Mouse (Mus musculus) 416B (cell line): ENCODE measurements around the gene Cd300ld4.
"Not testable (repeated sequence)": the region's sequence is repeated elsewhere in the genome, so short reads cannot be mapped to it uniquely, and the experiment has no call there.

ENCODE experiments used
- DNase-seq: peaks from one replicate; pipeline ENCODE4 v3.0.0; 2011; ENCODE audit warnings: low read depth

Cd300ld4 gene

DNA sequence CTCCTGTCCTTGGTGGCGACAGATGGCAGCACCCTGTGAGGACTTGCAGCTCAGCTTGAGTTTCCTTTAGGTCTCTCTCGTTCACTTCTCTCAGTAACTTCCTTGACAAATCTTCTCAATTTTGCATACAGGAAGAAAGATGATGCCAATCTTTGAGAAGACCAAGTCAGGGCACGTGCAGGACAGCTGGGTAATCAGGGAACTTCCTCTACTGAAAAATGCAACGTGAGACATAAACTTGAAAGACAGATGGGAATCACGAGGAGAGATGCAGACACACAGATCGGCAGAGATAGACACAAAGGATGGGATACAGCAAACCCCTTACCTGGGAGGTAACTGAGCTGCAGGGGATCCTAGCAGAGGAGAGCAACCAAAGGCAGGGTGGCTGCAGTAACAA lies at the start of gene Cd300ld4:
Gene Cd300ld4 (minus strand): TSS at position 101 of the 400 bp plus-strand sequence.
- not testable (repeated sequence) for DNase-seq

DNA sequence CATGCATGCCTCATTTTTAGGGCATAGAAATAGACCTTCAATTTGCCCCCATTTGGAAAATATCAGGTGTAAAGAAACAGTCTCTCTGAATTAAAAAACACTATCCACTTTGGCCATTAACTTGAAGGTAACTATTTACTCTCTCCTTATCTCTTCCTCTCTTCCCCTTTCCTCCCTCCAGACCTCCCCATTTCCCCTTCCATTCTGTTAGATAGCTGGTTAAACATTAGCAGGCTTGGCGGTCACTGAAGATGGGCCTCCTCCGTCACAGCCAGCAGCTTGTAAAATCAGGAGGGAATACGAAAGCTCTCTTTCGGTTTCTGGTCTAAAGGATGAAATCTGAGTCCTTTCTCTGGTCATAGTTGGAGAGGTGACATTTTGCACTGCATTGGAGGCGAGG lies 49.0 kb upstream of the Cd300ld4 start:
- no peak for DNase-seq

DNA sequence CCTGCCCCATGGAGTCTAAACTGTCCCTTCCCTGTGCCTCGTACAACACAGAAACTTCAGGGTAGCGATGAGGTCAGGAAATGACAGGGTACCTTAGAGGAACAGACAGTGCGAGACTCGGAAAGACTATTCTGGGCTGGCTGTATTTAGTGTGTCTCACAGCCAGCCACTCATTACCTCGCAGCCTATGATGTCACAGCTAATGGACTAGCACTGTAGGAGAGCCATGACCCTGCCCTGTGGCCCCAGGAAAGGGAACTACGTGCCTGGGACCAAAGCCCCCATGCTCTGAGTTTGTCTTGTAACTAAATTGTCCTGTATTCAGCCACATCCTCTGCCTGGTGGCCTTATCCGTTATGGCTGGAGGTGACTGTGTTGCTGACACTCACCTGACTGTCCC lies 48.6 kb upstream of the Cd300ld4 start:
- DNase-seq, result peak; percentile 24

DNA sequence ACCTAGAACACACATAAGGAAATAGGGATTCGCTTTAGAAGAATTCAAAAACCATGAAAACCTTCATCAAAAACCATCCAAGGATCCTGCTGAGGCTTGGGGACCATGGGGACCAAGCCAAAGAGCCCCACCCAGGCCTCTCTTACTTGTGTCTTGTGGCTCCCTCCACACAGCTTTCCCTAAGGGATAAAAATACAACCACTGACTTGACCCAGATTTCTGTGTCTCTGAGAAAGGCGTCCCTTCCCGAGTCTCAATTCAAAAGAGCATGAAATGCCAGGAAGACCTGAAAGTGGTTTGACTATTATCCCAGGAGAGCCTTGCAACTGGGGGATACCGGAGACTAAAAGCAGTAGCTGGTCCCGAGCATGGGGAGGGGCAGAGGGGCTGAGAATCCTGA lies 46.2 kb upstream of the Cd300ld4 start:
- no peak for DNase-seq

DNA sequence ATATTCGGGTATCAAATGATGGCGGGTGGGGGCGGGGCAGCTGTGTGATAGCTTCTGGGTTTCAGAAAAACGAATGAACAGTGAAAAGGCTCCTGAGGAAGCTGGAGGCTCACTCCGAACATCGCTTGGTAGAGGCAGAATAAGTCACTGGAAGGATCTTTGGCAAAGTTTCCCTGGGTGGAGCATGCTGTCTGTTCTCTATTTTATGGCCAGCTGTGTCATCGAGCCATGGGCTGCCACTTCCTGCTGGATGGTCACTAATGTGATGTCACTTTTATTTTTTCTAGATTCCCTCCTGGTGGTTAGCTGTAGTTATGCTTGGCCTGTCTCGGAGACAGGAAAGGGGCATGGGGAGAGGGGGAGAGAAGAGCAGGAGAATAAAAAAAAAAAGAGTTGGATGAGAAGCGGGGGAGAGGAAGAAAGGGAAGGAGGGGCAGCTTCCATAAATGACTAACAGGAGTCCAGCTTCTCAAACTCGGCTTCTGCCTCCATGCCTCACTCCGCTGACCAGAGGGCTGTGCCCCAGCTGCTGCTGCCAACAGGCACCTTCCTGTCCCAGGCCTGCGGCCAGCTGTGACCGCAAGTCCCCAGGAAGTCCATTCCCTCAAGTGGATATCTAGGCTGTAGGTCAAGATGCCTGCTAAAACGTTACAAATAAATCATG lies 45.0 kb upstream of the Cd300ld4 start:
- DNase-seq, result peak; percentile 90

DNA sequence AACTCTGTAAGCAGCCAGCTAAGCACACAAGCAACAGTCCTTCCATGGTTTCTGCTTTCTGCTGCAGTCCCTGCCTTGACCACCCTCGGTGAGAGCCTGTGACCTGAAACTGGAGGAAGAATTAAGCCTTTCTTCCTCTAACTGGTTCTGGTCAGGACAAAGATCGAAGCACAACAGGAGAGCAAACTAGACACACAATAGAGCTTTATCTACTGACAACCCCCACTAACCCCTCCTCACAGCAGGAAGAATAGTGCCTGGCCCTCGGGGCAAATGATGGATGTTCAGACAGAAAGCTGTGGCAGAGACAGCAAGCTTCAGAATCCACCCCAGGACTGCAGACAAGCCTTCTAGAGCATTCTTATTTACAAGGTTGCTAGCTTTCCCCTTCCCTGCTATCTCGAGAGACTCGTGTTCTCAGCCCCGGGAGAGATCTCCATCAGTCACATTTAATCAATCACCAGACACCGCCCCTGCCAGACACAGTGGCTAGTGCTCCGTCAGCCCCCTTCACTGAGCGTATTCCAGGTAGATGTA lies 44.3 kb upstream of the Cd300ld4 start:
- no peak for DNase-seq

DNA sequence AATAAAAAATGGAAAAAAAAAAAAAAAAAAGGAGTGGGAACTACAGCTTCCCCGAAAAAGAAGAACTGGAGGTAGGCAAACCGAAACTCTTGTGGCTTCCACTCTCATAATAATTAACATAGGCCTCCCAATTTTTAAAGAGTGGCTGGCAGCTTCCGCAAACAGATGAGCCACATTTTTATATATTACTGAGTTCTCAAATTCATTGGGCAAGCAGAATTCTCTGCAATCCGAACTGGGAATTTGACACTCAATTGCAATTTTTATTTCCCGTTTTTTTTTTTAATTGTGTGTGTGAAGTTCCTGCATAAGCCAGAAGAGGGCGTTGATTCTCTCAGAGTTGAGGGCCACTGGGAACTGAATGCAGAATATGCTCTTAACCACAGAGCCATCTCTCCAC lies 40.0 kb upstream of the Cd300ld4 start:
- DNase-seq, result no peak

DNA sequence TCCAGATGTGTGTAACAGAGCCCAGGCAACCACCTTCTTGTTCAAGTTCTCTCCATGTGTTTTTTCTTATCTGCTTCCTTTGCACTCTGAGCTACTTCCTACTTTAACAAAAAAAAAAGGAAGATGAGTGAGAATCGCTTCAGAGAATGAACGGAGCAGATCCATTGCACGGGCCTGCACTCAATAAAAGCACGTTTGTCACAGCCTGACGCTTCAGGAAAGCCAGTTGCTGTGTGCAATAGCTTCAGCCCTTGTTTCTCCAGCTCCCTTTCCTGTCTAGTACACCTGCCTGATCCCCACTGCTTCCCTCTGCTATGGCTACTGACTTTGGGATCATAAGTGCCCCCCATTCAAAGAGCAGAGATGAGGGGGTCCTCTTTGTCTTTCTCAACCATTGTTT lies 35.3 kb upstream of the Cd300ld4 start, which contains the start of gene Cd300e:
Gene Cd300e (minus strand): TSS at position 101 of the 400 bp plus-strand sequence.
- no peak for DNase-seq

DNA sequence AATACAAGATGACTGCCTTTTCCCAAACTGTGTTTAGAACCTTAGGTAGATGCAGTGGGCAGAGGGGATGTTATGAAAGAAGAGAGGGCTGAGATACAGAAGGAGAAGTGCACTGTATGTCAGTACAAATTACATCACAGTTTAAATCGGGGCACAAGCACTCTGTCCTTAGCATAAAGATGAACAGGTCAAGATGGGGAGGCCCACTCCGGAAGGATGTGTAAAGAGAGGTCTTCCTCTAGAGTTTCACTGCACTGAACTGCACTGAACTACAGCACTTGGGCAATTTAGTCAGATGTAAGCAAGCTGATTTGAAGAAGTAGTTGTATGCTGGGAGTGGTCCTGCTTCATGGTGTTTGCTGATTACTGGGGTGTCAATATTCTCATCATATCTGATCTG lies 33.0 kb upstream of the Cd300ld4 start:
- DNase-seq, result no peak

DNA sequence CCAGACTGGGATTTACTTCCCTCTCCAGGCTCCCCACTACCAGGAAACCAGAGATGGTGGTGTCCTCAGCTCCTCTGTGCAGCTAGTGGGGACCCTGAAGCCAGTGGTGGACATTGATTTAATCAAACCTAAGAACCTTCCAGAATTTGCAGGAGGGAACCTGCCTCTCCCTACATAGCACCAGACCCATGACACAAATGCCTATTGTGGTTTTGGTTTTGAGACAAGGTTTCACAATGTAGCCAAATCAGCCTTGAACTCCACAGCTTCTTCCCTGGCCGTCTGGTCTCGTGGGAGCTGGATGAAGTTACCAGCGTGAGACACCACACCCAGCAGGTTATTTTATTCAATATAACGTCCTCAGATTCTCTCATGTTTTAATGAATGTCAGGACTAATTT lies 31.9 kb upstream of the Cd300ld4 start:
- peak; percentile 42 for DNase-seq

DNA sequence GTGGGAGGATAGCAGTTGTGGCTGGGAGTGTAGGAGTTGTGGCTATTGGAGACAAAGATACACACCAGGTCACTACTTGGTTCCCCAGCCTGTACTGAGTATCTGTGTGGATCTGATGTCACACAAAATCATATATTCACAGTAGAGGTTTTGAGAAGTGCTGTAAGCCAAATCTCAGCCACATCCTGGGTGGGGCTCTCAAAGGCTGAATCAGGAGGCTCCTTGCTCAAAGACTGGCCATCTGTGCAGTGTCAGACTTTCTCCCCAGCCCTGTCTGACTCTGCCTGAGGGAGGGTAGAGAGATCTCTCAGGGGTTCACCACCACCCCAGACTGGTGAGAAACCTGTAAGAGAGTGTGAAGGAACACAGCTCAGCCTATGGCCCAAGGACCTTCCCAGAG lies 27.7 kb upstream of the Cd300ld4 start:
- no peak for DNase-seq

DNA sequence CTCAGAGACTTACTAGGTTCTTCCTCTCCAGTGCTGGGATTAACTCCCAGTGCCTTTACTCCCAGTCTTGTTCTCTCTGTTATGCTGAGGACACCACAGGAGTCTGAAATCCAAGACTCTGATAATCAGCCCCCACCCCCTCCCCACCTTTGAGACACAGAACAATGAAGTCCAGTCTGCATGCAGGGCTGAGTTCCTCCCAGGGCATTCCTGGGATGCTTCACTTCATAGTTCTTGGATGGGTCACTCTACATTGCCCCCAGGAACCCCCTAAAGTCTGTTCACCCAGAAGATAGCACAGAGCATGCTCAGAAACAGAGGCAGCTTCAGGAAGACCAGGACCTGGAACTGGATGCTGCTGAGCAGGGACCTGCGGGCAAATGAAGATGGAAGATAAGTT lies 26.2 kb upstream of the Cd300ld4 start:
- DNase-seq, result no peak

DNA sequence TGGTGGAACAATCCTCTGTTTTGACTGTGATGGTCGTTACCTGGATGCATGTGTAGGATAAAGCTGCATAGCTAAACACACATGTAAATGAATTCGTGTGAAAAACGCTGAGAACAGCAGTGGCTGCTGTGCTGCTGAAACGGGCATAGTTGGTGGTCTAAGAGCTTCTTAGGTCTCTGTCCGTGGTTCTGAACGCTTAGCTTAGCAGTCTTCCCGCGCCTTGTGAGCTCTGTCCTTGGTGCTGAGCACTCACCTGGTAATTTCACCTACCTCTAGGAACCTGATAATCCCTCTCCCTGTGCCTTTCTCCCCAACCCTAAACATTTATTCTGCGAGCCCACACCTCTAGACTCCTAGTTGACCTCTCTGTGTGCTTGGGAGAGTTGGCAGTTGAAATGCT lies 25.4 kb upstream of the Cd300ld4 start:
- peak; percentile 62 for DNase-seq

DNA sequence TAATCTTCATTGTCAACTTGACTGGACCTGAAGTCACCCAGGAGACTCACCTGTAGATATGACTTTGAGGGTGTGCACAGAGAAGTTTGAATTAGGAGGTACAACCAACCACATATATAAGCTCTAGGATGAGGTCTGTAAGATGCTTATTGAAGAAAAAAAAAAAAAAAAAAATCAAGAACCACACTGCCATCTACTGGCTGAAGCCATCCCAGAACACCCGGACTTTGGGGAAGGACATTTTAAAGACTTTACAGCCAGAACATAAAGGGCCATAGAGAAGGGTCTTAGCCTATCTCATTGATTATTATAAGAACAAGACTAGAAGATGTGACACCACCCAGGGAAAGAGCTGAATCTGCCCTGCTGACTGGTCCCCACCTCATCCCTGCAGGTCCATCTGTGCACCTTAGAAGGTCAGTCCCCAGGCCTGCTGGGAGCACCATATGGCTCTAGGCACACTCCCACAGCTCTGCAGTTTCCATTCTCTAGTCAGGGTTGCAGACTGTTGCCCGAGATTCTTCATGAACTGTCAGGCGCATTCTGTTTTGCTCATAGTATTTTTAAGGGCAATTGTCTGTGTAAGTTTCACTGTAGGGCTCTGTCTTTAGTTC lies 22.6 kb upstream of the Cd300ld4 start:
- DNase-seq, result peak; percentile 65

DNA sequence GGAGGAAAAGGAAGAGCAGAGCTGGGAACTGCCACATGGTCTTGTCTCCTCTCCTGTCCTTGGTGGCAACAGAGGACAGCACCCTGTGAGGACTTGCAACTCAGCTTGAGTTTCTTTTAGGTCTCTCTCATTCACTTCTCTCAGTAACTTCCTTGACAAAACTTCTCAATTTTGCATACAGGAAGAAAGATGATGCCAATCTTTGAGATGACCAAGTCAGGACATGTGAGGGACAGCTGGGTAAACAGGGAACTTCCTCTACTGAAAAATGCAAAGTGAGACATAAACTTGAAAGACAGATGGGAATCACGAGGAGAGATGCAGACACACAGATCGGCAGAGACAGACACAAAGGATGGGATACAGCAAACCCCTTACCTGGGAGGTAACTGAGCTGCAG lies 21.4 kb upstream of the Cd300ld4 start, which contains the start of gene Cd300ld3:
Gene Cd300ld3 (minus strand): TSS at position 151 of the 400 bp plus-strand sequence.
- DNase-seq, result peak; percentile 57

DNA sequence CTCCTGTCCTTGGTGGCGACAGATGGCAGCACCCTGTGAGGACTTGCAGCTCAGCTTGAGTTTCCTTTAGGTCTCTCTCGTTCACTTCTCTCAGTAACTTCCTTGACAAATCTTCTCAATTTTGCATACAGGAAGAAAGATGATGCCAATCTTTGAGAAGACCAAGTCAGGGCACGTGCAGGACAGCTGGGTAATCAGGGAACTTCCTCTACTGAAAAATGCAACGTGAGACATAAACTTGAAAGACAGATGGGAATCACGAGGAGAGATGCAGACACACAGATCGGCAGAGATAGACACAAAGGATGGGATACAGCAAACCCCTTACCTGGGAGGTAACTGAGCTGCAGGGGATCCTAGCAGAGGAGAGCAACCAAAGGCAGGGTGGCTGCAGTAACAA lies 10.9 kb upstream of the Cd300ld4 start, which contains the start of gene Cd300ld5:
Gene Cd300ld5 (minus strand): TSS at position 101 of the 400 bp plus-strand sequence.
- DNase-seq, result not testable (repeated sequence)

DNA sequence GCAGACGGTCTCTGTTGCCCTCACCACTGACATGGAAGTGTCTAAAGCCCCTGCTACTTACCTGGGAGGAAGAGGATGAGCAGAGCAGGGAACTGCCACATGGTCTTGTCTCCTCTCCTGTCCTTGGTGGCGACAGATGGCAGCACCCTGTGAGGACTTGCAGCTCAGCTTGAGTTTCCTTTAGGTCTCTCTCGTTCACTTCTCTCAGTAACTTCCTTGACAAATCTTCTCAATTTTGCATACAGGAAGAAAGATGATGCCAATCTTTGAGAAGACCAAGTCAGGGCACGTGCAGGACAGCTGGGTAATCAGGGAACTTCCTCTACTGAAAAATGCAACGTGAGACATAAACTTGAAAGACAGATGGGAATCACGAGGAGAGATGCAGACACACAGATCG lies 10.7 kb downstream of the Cd300ld4 start, which contains the start of gene Cd300ld2:
Gene Cd300ld2 (minus strand): TSS at position 101 of the 400 bp plus-strand sequence.
- DNase-seq, result not testable (repeated sequence)

DNA sequence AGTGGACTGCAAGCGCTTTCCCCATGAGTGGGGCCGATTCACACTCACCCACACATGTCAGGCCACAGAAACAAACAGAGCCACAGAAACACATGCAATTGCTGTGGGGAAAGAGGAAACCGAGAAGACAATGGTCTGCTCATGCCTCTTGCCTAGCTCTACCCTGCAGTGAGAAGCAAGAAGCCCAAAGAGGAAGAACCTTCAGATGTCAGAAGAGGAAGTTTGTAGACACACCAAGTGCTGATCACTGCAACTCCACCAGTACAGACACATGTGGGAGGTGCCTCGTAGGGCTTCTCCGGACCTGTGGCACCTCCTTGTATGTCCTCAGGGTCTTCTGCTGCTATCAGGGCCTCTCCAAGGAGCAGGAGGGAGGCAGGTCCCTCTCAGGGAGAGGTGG lies 22.7 kb downstream of the Cd300ld4 start:
- DNase-seq, result peak; percentile 59

DNA sequence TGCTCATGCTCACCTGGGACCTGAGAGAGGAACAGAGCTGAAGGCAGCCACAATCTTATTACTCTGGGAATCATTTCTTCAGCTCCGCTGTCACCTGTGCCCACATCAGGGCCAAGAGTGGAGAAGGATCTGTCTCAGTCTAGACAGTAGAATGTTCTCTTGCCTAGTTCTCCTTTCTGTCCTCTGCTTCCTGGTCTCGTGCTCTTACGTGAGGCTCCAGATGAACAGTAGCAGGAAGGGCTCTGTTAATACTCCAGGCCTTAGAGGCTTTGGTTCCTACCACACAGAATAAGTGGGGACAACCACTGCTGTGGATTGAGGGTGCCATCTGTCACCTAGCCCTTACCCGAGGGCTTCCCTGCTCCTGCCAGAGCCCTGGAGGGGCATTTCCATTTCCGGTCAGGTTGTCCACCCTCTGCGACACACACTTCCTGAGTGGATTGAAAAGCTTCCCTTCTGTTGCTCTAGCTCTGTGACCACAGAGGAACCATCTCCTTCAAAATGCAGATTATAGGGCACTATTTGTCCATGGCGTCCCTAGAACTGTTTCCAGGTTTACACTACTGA lies 25.3 kb downstream of the Cd300ld4 start, which contains the start of gene Cd300c2:
Gene Cd300c2 (minus strand): TSS at position 407 of the 567 bp plus-strand sequence.
- peak; percentile 23 for DNase-seq

DNA sequence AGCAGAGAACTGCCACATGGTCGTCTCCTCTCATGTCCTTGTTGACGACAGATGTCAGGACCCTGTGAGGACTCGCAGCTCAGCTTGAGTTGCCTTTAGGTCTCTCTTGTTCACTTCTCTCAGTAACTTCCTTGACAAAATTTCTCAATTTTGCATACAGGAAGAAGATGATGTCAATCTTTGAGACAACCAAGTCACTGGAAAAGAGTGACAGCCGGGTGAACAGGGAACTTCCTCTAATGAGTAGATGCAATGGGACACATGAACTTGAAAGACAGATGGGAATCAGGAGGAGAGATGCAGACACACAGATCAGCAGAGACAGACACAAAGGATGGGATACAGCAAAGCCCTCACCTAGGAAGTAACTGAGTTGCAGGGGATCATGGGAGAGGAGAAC lies 37.0 kb downstream of the Cd300ld4 start, which contains the start of gene Cd300ld:
Gene Cd300ld (minus strand): TSS at position 130 of the 400 bp plus-strand sequence.
- DNase-seq, result peak; percentile 29

DNA sequence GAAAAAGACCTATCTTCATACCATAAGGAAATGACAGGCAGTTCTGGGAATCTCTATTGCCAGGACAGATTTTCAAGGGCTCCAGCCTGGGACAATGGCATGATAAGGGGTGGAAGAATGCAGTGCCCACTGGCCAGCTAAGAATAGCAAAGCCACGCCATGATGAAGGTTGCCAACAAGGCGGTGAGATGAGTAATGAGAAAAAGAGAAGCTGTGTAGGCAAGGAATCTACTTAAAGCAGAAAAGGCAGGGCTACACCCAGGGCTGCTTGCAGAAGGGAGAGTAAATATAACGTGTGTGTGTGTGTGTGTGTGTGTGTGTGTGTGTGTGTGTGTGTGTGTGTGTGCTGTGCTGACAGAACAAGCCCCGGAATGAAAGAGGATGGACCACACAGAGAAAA lies 44.9 kb downstream of the Cd300ld4 start:
- no peak for DNase-seq

DNA sequence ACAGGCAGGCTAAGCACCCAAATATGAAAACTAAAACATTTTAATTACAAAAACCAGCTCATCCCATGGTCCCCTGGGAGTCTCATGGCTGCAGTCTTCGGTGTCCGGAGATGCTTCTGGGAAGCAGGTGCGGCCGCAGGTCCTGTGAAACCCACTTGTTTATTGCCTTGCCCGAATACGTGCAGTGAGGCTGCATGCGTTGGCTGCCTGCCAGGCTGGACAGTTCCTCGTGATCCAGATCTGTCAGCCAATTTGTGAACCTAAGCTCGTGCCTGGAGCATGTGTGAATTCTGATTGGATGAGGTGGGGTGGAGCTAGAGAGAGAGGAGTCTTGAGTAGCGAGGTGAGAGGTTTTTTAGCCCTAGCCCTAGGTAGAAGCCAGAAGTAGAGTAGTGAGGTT lies 54.1 kb downstream of the Cd300ld4 start:
- no peak for DNase-seq
